Mouse (Mus musculus) MEL (cell line): ENCODE data around the gene Atp2a3.

Experiments
- CTCF ChIP-seq, 3 experiments: IDR thresholded peaks in 2 of 3; conservative IDR thresholded peaks in 1 of 3; 2 replicates each; pipeline ENCODE4 v1.5.1; 2011 to 2012; ENCODE audit warnings: low read length in 3 of 3, low read depth in 2 of 3, mild to moderate bottlenecking in 2 of 3, improper control_type of control experiment in 1 of 3, inconsistent platforms in 1 of 3, mixed read lengths in 1 of 3, moderate library complexity in 1 of 3; ENCODE audit not compliant: control insufficient read depth in 1 of 3, insufficient read depth in 1 of 3, poor library complexity in 1 of 3, severe bottlenecking in 1 of 3
- EP300 ChIP-seq, 2 experiments: IDR thresholded peaks; 2 replicates each; pipeline ENCODE4 v1.6.1; 2011; ENCODE audit warnings: improper control_type of control experiment in 2 of 2, low read length in 2 of 2, low read depth in 1 of 2, mild to moderate bottlenecking in 1 of 2
- GATA1 ChIP-seq: IDR thresholded peaks from 2 replicates; pipeline ENCODE4 v1.6.1; 2011; ENCODE audit warnings: low read depth, low read length, improper control_type of control experiment
- KAT2A ChIP-seq: conservative IDR thresholded peaks from 2 replicates; pipeline ENCODE4 v1.6.1; 2012; ENCODE audit warnings: low read depth, low read length, improper control_type of control experiment, inconsistent platforms
- POLR2A ChIP-seq, 2 experiments: IDR thresholded peaks; 2 replicates each; pipeline ENCODE4 v1.6.1; 2011 to 2012; ENCODE audit warnings: low read length in 2 of 2, mild to moderate bottlenecking in 2 of 2, control low read depth in 1 of 2, improper control_type of control experiment in 1 of 2, low read depth in 1 of 2, moderate library complexity in 1 of 2; ENCODE audit not compliant: control insufficient read depth in 1 of 2, insufficient read depth in 1 of 2, poor library complexity in 1 of 2
- UBTF ChIP-seq: IDR thresholded peaks from 2 replicates; pipeline ENCODE4 v1.6.1; 2012; ENCODE audit warnings: low read depth, mild to moderate bottlenecking, inconsistent platforms, low read length, improper control_type of control experiment, moderate library complexity, borderline replicate concordance; ENCODE audit not compliant: insufficient read depth

- no peak for TF ChIP-seq POLR2A (IDR thresholded peaks at IDR 0.05; ENCODE audit: control insufficient read depth in 1 of 2, insufficient read depth in 1 of 2, low read depth in 1 of 2, low read length in 2 of 2, poor library complexity in 1 of 2)
- TF ChIP-seq GATA1, result no peak
- no peak for TF ChIP-seq KAT2A
- no peak for TF ChIP-seq EP300 (IDR thresholded peaks at IDR 0.05; ENCODE audit: low read depth in 1 of 2, low read length in 2 of 2)
- no peak for TF ChIP-seq CTCF (IDR thresholded peaks at IDR 0.05 in 2 of 3, conservative IDR thresholded peaks at IDR 0.05 in 1 of 3; ENCODE audit: control insufficient read depth in 1 of 3, insufficient read depth in 1 of 3, low read depth in 2 of 3, low read length in 3 of 3, poor library complexity in 1 of 3, severe bottlenecking in 1 of 3)
- no peak for TF ChIP-seq UBTF
Measured at GRCm38 (mm10) chr11:73037691-73038090, 76.7 kb downstream of the Atp2a3 start.
